Mouse (Mus musculus) gastrocnemius, adult 2 months (tissue): ENCODE data around the gene Rap1gap2. TPM values are rescaled to one million over a fixed set of nuclear protein-coding genes. Genes with fewer than 3 reads are reported as not detected.

Experiments used
- DNase-seq: peaks from one replicate; pipeline ENCODE4 v3.0.0; 2022
- H3K27ac ChIP-seq: fragments of 200-600 bp; 2 replicates; pipeline ENCODE4 v1.8.1; 2022; ENCODE audit warnings: mild to moderate bottlenecking
- H3K4me3 ChIP-seq: fragments of 200-600 bp; 2 replicates; pipeline ENCODE4 v1.8.1; 2022; ENCODE audit warnings: mild to moderate bottlenecking, moderate library complexity
- CTCF ChIP-seq: fragments of 200-600 bp; IDR thresholded peaks from 2 replicates; pipeline ENCODE4 v1.8.1; 2022; ENCODE audit warnings: antibody characterized with exemption, mild to moderate bottlenecking, moderate library complexity
- intact Hi-C: fragments of 180-260 bp; cut with DNase I; formaldehyde crosslinking; loops from one replicate; pipeline ENCODE4 v1.15.1; 2025
- total RNA-seq, 2 experiments: library from RNA; stranded (reverse); gene quantifications; 2 replicates each; pipeline ENCODE4 v1.2.3; 2021

The Rap1gap2 gene
- total RNA-seq, 2 experiments from 2014 or later, result 6.1 to 7.0 TPM

- no peak for DNase-seq
- intact Hi-C loops, result no loop called here
- no peak overlapping the region for H3K27ac ChIP-seq
- H3K4me3 ChIP-seq, result no peak overlapping the region
- no peak for TF ChIP-seq CTCF
Observed at GRCm38 (mm10) chr11:74496581-74496980, 114.1 kb downstream of the Rap1gap2 start.

GRCm38 (mm10) chr11:74493936-74494335, 116.8 kb downstream of the Rap1gap2 start:
- intact Hi-C loops, result no loop called here
- no peak overlapping the region for H3K4me3 ChIP-seq
- TF ChIP-seq CTCF, result no peak
- no peak for DNase-seq
- 0 out of 2 replicates have a peak overlapping the region, but pooled peaks have one; percentile 0 for H3K27ac ChIP-seq

- DNase-seq, result no peak
- intact Hi-C loops, result no loop called here
- Histone ChIP-seq H3K27ac (peak overlapping the region; percentile 0; the same call in 1 of the 2 replicates), H3K4me3 (no peak overlapping the region)
- no peak for TF ChIP-seq CTCF
Observed at GRCm38 (mm10) chr11:74493172-74493862, 117.4 kb downstream of the Rap1gap2 start.

GRCm38 (mm10) chr11:74491130-74491529, 119.6 kb downstream of the Rap1gap2 start:
- no peak for DNase-seq
- Histone ChIP-seq H3K27ac (no peak overlapping the region), H3K4me3 (no peak overlapping the region)
- intact Hi-C loops, result no loop called here
- no peak for TF ChIP-seq CTCF

- TF ChIP-seq CTCF, result no peak
- intact Hi-C loops, result no loop called here
- DNase-seq, result no peak
Observed at GRCm38 (mm10) chr11:74489239-74489638, 121.5 kb downstream of the Rap1gap2 start.

GRCm38 (mm10) chr11:74487952-74488351, 122.8 kb downstream of the Rap1gap2 start:
- Histone ChIP-seq H3K27ac (no peak overlapping the region), H3K4me3 (no peak overlapping the region)
- DNase-seq, result no peak
- intact Hi-C loops, result no loop called here
- no peak for TF ChIP-seq CTCF

More at GRCm38 (mm10) chr11:74489239-74489638, 121.5 kb downstream of the Rap1gap2 start:
- no peak overlapping the region for H3K27ac ChIP-seq
- H3K4me3 ChIP-seq, result no peak overlapping the region

GRCm38 (mm10) chr11:74485435-74486217, 125.1 kb downstream of the Rap1gap2 start:
- intact Hi-C loops, result no loop called here
- peak; percentile 40 for DNase-seq
- H3K27ac ChIP-seq, result no peak overlapping the region
- TF ChIP-seq CTCF, result no peak
- no peak overlapping the region for H3K4me3 ChIP-seq

GRCm38 (mm10) chr11:74483871-74484270, 126.8 kb downstream of the Rap1gap2 start:
- no peak overlapping the region for H3K27ac ChIP-seq
- no peak overlapping the region for H3K4me3 ChIP-seq
- intact Hi-C loops, result no loop called here
- DNase-seq, result no peak
- no peak for TF ChIP-seq CTCF

- Histone ChIP-seq H3K4me3 (no peak overlapping the region), H3K27ac (no peak overlapping the region)
- no peak for DNase-seq
- no peak for TF ChIP-seq CTCF
- intact Hi-C loops, result no loop called here
Observed at GRCm38 (mm10) chr11:74483153-74483817, 127.4 kb downstream of the Rap1gap2 start.

GRCm38 (mm10) chr11:74481797-74482196, 128.9 kb downstream of the Rap1gap2 start:
- Histone ChIP-seq H3K4me3 (no peak overlapping the region), H3K27ac (no peak overlapping the region)
- intact Hi-C loops, result no loop called here
- peak; percentile 38 for TF ChIP-seq CTCF
- DNase-seq, result no peak

GRCm38 (mm10) chr11:74479715-74480289, 130.9 kb downstream of the Rap1gap2 start:
- no peak for TF ChIP-seq CTCF
- Histone ChIP-seq H3K4me3 (no peak overlapping the region), H3K27ac (no peak overlapping the region)
- intact Hi-C loops, result no loop called here
- no peak for DNase-seq

GRCm38 (mm10) chr11:74478877-74479276, 131.8 kb downstream of the Rap1gap2 start:
- no peak overlapping the region for H3K4me3 ChIP-seq
- intact Hi-C loops, result no loop called here
- no peak overlapping the region for H3K27ac ChIP-seq
- DNase-seq, result no peak
- TF ChIP-seq CTCF, result no peak

- intact Hi-C loops, result no loop called here
- Histone ChIP-seq H3K4me3 (no peak overlapping the region), H3K27ac (no peak overlapping the region)
- no peak for TF ChIP-seq CTCF
- no peak for DNase-seq
Observed at GRCm38 (mm10) chr11:74472671-74473070, 138.0 kb downstream of the Rap1gap2 start.
